Mouse (Mus musculus): ENCODE measurements around the gene Tubb5.

DNA sequence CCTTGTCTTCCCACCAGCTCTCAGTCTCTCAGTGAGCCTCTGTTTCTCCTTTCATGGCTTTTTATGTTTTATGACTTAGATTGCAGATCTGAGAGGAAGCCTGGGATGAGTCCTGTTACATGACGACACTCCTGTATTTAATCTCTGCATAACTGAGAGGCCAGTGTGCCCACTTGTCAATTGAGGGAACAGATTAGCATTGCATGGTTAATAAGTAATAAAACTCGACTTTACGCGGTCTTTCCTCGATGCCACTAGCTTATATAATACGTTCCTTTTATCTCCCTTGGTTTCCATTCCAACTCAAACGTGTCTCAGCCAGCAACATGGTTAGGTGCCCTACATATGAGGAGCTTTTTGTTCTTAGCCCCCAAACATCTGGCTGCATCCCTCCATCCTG is 22.3 kb downstream of the Tubb5 start:
- no peak for TF ChIP-seq CTCF (IDR thresholded peaks at IDR 0.05; ENCODE audit: insufficient read depth, low read length)
- TF ChIP-seq POLR2A (IDR thresholded peaks at IDR 0.05; ENCODE audit: borderline replicate concordance, extremely low read depth, low read depth, low read length) = no peak

Data from lung, adult 2 months (tissue).